8 mouse cellular contexts compared by ENCODE assay signal in the genomic region with DNA sequence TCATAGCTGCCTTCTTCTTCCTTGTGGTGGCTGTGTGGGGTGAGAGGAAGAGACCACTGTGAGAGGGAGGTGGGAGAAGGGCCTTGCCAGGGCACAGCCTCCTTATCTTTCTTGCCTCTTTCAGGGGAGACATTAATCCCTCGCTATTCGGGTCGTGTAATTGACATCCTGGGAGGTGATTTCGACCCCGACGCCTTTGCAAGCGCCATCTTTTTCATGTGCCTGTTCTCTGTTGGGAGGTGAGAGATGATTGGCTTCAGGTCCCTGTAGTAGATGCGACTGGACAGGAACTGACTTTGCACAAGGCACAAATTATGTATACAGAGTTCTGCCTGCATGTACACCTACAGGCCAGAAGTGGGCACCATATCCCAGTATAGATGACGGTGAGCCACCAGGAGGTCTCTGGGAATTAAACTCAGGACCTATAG. TPM values are rescaled to one million over a fixed set of nuclear protein-coding genes. Genes with fewer than 3 reads are reported as not detected.
A peak's percentile ranks its signal among the peaks of the same experiment; 100 is the strongest.
DNase-seq lines count a peak whose midpoint lies in the region; ATAC-seq and TF ChIP-seq lines count a peak whose summit lies in the region.

No protein-coding gene starts in this region.

- no peak overlapping the region for H3K4me2 ChIP-seq in midbrain, postnatal 0 days (ENCODE audit: low read depth, low read length, poor library complexity, severe bottlenecking)

- no peaks in the 10 kb centered on the region for H3K9me3 ChIP-seq in midbrain, postnatal 0 days (ENCODE audit: low read length)

- no peaks in the 10 kb centered on the region; the same call in 1 of the 2 replicates for H3K4me1 ChIP-seq in midbrain, postnatal 0 days (ENCODE audit: insufficient read depth, low read length)

- peak overlapping the region; percentile 84 for H3K27ac ChIP-seq in layer of hippocampus, adult 2 months
- no peak overlapping the region for H3K27ac ChIP-seq in midbrain, postnatal 0 days (ENCODE audit: low read depth, low read length)

- H3K27me3 ChIP-seq in midbrain, postnatal 0 days (ENCODE audit: insufficient read depth, low read length): peaks cover 34% of the 10 kb centered on the region

- H3K36me3 ChIP-seq in midbrain, postnatal 0 days (ENCODE audit: insufficient read depth, low read length): no peaks in the 10 kb centered on the region

- H3K4me3 ChIP-seq in layer of hippocampus, adult 2 months: no peak overlapping the region
- H3K4me3 ChIP-seq in midbrain, postnatal 0 days (ENCODE audit: low read depth, low read length): no peak overlapping the region

- 15% methylated on average over 9 of the region's 9 CpGs for WGBS in midbrain, postnatal 0 days

- TF ChIP-seq CTCF in layer of hippocampus, adult 2 months (conservative IDR thresholded peaks at IDR 0.05): peak; percentile 80
- TF ChIP-seq CTCF in midbrain, postnatal 0 days (IDR thresholded peaks at IDR 0.05): peak; percentile 71

- H3K9ac ChIP-seq in midbrain, postnatal 0 days (replicated peaks; ENCODE audit: low read length, poor library complexity, severe bottlenecking): no peak overlapping the region

- peak; percentile 60 for ATAC-seq in granulocyte monocyte progenitor cell, adult 5-6 weeks (replicated peaks; ENCODE audit: poor library complexity, severe bottlenecking)
- no peak for ATAC-seq in midbrain, postnatal 0 days (ENCODE audit: low FRiP score)

- peak in 1 of 2 experiments; percentile 35 for DNase-seq in layer of hippocampus, adult 2 months (ENCODE audit: low spot score in 2 of 2)
- DNase-seq in layer of hippocampus, postnatal 36 days: no peak
- DNase-seq in R1 (ENCODE audit: low read depth, low spot score): peak; percentile 65
- DNase-seq in kidney, postnatal 36 days: peak; percentile 44 to 52
- peak; percentile 56 for DNase-seq in midbrain, postnatal 0 days (ENCODE audit: low spot score)
- DNase-seq in gastrocnemius, postnatal 10 days: no peak
- DNase-seq in gastrocnemius, postnatal 25 days: no peak

RNA-seq across cellular contexts. Expression of a gene that starts 2.4 kb away (rescaled TPM):
- total RNA-seq in layer of hippocampus, adult 2 months (2021): 1 to 10 TPM; 7.8 to 9.3 TPM
- 10 to 100 TPM in 1 of 2 experiments, 1 to 10 TPM in 1; 8.5 to 10.3 TPM for total RNA-seq in layer of hippocampus, postnatal 36 days (2021)
- 23.2 and 40.2 TPM in 2 replicates for total RNA-seq in granulocyte monocyte progenitor cell, adult 5-6 weeks (2014; fragmentation: Nextera tagmentation)
- 62.7 and 69.6 TPM in 2 replicates for total RNA-seq in granulocyte monocyte progenitor cell, adult 5-6 weeks (2017)
- 1.8 and 2.0 TPM in 2 replicates for total RNA-seq in midbrain, postnatal 0 days (2014; rRNA removed)
- 2.9 and 4.2 TPM in 2 replicates for polyA plus RNA-seq in midbrain, postnatal 0 days (2015; fragmentation: Nextera tagmentation; extraction: Ambion mirVana)
- total RNA-seq in gastrocnemius, postnatal 10 days (2021): 1 to 10 TPM; 6.5 to 7.0 TPM
- 1 to 10 TPM; 4.3 to 5.1 TPM for total RNA-seq in gastrocnemius, postnatal 25 days (2021)

RNA-seq across cellular contexts. Expression of a gene that starts 8.2 kb away (rescaled TPM):
- 1 to 10 TPM; 2.7 TPM for total RNA-seq in layer of hippocampus, adult 2 months (2021)
- total RNA-seq in layer of hippocampus, postnatal 36 days (2021): 1 to 10 TPM; 2.7 to 3.2 TPM
- total RNA-seq in granulocyte monocyte progenitor cell, adult 5-6 weeks (2014; fragmentation: Nextera tagmentation): 391 and 417 TPM in 2 replicates
- 462 and 464 TPM in 2 replicates for total RNA-seq in granulocyte monocyte progenitor cell, adult 5-6 weeks (2017)
- total RNA-seq in midbrain, postnatal 0 days (2014; rRNA removed): 1.7 and 2.8 TPM in 2 replicates
- polyA plus RNA-seq in midbrain, postnatal 0 days (2015; fragmentation: Nextera tagmentation; extraction: Ambion mirVana): 4.2 and 5.3 TPM in 2 replicates
- 1 to 10 TPM; 4.5 to 5.1 TPM for total RNA-seq in gastrocnemius, postnatal 10 days (2021)
- total RNA-seq in gastrocnemius, postnatal 25 days (2021): 1 to 10 TPM; 2.9 to 4.8 TPM

RNA-seq across cellular contexts. Expression of a gene that starts 18.2 kb away (rescaled TPM):
- 1 to 10 TPM; 2.1 to 3.6 TPM for total RNA-seq in layer of hippocampus, adult 2 months (2021)
- total RNA-seq in layer of hippocampus, postnatal 36 days (2021): 1 to 10 TPM; 1.2 to 1.7 TPM
- 144 and 147 TPM in 2 replicates for total RNA-seq in granulocyte monocyte progenitor cell, adult 5-6 weeks (2014; fragmentation: Nextera tagmentation)
- total RNA-seq in granulocyte monocyte progenitor cell, adult 5-6 weeks (2017): 103 and 141 TPM in 2 replicates
- 0.99 and 1.1 TPM in 2 replicates for total RNA-seq in midbrain, postnatal 0 days (2014; rRNA removed)
- polyA plus RNA-seq in midbrain, postnatal 0 days (2015; fragmentation: Nextera tagmentation; extraction: Ambion mirVana): 2.0 and 3.3 TPM in 2 replicates
- total RNA-seq in gastrocnemius, postnatal 10 days (2021): 1 to 10 TPM; 1.6 to 1.7 TPM
- total RNA-seq in gastrocnemius, postnatal 25 days (2021): 1 to 10 TPM; 1.3 to 3.1 TPM

RNA-seq across cellular contexts. Expression of a gene that starts 18.4 kb away (rescaled TPM):
- total RNA-seq in layer of hippocampus, adult 2 months (2021): 1 to 10 TPM; 3.3 to 3.4 TPM
- total RNA-seq in layer of hippocampus, postnatal 36 days (2021): 1 to 10 TPM; 3.4 to 3.5 TPM
- total RNA-seq in granulocyte monocyte progenitor cell, adult 5-6 weeks (2014; fragmentation: Nextera tagmentation): 45.4 and 60.7 TPM in 2 replicates
- 81.6 and 89.7 TPM in 2 replicates for total RNA-seq in granulocyte monocyte progenitor cell, adult 5-6 weeks (2017)
- 7.1 and 16.5 TPM in 2 replicates for total RNA-seq in midbrain, postnatal 0 days (2014; rRNA removed)
- polyA plus RNA-seq in midbrain, postnatal 0 days (2015; fragmentation: Nextera tagmentation; extraction: Ambion mirVana): 7.7 and 8.3 TPM in 2 replicates
- 1 to 10 TPM; 2.6 to 3.8 TPM for total RNA-seq in gastrocnemius, postnatal 10 days (2021)
- total RNA-seq in gastrocnemius, postnatal 25 days (2021): 1 to 10 TPM; 1.4 to 1.5 TPM

RNA-seq across cellular contexts. Expression of a gene that starts 32.9 kb away (rescaled TPM):
- total RNA-seq in layer of hippocampus, adult 2 months (2021): under 1 TPM in 1 of 2 experiments, not detected in 1; 0.17 TPM
- under 1 TPM in 1 of 2 experiments, not detected in 1; 0.47 TPM for total RNA-seq in layer of hippocampus, postnatal 36 days (2021)
- 8.3 and 13.9 TPM in 2 replicates for total RNA-seq in granulocyte monocyte progenitor cell, adult 5-6 weeks (2014; fragmentation: Nextera tagmentation)
- 2.1 and 2.3 TPM in 2 replicates for total RNA-seq in granulocyte monocyte progenitor cell, adult 5-6 weeks (2017)
- 1.1 and 1.2 TPM in 2 replicates for total RNA-seq in midbrain, postnatal 0 days (2014; rRNA removed)
- 0.31 and 0.55 TPM in 2 replicates for polyA plus RNA-seq in midbrain, postnatal 0 days (2015; fragmentation: Nextera tagmentation; extraction: Ambion mirVana)
- total RNA-seq in gastrocnemius, postnatal 10 days (2021): under 1 TPM; 0.26 to 0.34 TPM
- total RNA-seq in gastrocnemius, postnatal 25 days (2021): under 1 TPM in 1 of 2 experiments, not detected in 1; 0.13 TPM

Comparison
In these comparisons a context has a peak if more than half of its experiments do, and no peak if none do; other contexts are left out.
1. DNase-seq: peak in R1 (single experiment), kidney, postnatal 36 days (2 of 2) and midbrain, postnatal 0 days (single experiment); none in layer of hippocampus, postnatal 36 days (0 of 2), gastrocnemius, postnatal 10 days (single experiment) and gastrocnemius, postnatal 25 days (single experiment).
2. RNA of a gene that starts 8.2 kb away (total RNA-seq): 391 to 464 TPM in granulocyte monocyte progenitor cell, adult 5-6 weeks; 4.5 to 5.1 TPM in gastrocnemius, postnatal 10 days, 2.9 to 4.8 TPM in gastrocnemius, postnatal 25 days, 2.7 to 3.2 TPM in layer of hippocampus, postnatal 36 days, 1.7 to 2.8 TPM in midbrain, postnatal 0 days and 2.7 TPM in layer of hippocampus, adult 2 months; every median in the first group is over 10 times any median in the second.
3. RNA of a gene that starts 18.2 kb away (total RNA-seq): 103 to 147 TPM in granulocyte monocyte progenitor cell, adult 5-6 weeks; 2.1 to 3.6 TPM in layer of hippocampus, adult 2 months, 1.3 to 3.1 TPM in gastrocnemius, postnatal 25 days, 1.6 to 1.7 TPM in gastrocnemius, postnatal 10 days, 1.2 to 1.7 TPM in layer of hippocampus, postnatal 36 days and 0.99 to 1.1 TPM in midbrain, postnatal 0 days; every median in the first group is over 10 times any median in the second.